Mouse (Mus musculus) hindbrain, embryonic 10.5 days (tissue): ENCODE data around the gene Ppm1a. TPM values are rescaled to one million over a fixed set of nuclear protein-coding genes. Genes with fewer than 3 reads are reported as not detected.
"Not testable (repeated sequence)": the region's sequence is repeated elsewhere in the genome, so short reads cannot be mapped to it uniquely, and the experiment has no call there.

Experiments
- DNase-seq: peaks from one replicate; pipeline ENCODE4 v3.0.0-alpha.2; 2017; ENCODE audit warnings: low spot score
- H3K27ac ChIP-seq: fragments of 300-500 bp; sonication (generic); 2 replicates; pipeline ENCODE4 v1.5.1; 2016; ENCODE audit warnings: mild to moderate bottlenecking, moderate library complexity
- H3K27me3 ChIP-seq: fragments of 300-500 bp; sonication (generic); 2 replicates; pipeline ENCODE4 v1.6.1; 2016; ENCODE audit warnings: mild to moderate bottlenecking; ENCODE audit not compliant: poor library complexity, insufficient read depth, severe bottlenecking
- H3K36me3 ChIP-seq: fragments of 300-500 bp; sonication (generic); 2 replicates; pipeline ENCODE4 v1.6.1; 2016; ENCODE audit warnings: mild to moderate bottlenecking, moderate library complexity
- H3K4me1 ChIP-seq: fragments of 300-500 bp; sonication (generic); replicated peaks from 2 replicates; pipeline ENCODE4 v1.6.1; 2016; ENCODE audit warnings: mild to moderate bottlenecking
- H3K4me3 ChIP-seq: fragments of 300-500 bp; sonication (generic); 2 replicates; pipeline ENCODE4 v1.5.1; 2016; ENCODE audit warnings: mild to moderate bottlenecking, moderate library complexity
- H3K9me3 ChIP-seq: fragments of 300-500 bp; sonication (generic); 2 replicates; pipeline ENCODE4 v1.6.1; 2016; ENCODE audit warnings: mild to moderate bottlenecking, moderate library complexity
- WGBS: fragments of 180-500 bp; shearing (Covaris S2); methylation state at CpG from one replicate; pipeline ENCODE4 v1.1.7; 2016; 5-methylcytosine and 5-hydroxymethylcytosine counted together
- polyA plus RNA-seq: library from polyadenylated mRNA; unstranded; fragments of >200 nt; fragmentation: Nextera tagmentation; extraction: Ambion mirVana; gene quantifications from 2 replicates; pipeline ENCODE4 v1.2.1, GENCODE M21; 2016

Ppm1a gene
- polyA plus RNA-seq, 1 experiment from 2014 or later, result 54.3 TPM

DNA sequence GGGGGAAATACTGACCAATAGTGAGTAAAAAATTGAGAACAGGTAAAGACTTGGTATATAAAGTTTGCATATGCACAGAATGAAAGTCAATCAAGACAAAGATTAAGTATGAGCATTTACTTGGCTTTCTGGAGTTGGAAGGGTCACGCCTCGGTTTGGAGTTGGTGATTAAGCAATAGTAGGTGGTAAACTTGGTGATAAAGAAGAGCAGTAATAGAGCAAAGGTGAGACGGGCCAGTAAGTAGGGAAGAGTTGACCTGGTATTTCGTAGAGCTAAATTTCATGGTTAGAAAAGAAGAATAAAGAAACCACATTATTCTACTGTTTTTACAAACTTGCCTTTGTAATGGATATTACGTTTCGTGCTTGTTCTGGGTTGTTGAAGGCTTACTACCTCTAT lies 10.6 kb downstream of the Ppm1a start:
- Histone ChIP-seq H3K9me3 (no peaks in the 10 kb centered on the region), H3K27me3 (no peaks in the 10 kb centered on the region), H3K36me3 (peaks cover 20% of the 10 kb centered on the region), H3K4me1 (peaks cover 9% of the 10 kb centered on the region), H3K27ac (no peak overlapping the region), H3K4me3 (no peak overlapping the region)
- DNase-seq, result no peak
- WGBS, result 91% methylated on average over 6 of the region's 6 CpGs

DNA sequence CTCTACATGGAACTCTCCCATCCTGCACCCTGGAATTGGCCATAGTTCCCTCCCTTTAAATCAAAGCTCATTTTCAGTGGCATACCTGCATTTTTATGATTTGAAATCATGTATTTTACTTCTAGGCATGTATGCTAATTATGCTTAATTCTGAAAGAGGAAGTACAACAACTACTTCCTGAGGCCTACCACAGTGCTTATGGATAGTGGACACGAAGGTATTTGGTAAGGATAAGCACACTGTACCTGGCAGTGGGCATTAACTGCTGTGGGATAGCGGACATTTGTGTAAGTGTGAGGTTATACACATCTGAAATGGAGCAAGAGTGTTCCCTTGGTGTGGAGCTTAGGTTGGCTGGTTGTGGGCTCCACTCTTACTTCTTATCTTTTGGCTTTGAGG lies 11.0 kb downstream of the Ppm1a start:
- Histone ChIP-seq H3K27ac (no peak overlapping the region), H3K27me3 (no peaks in the 10 kb centered on the region), H3K9me3 (no peaks in the 10 kb centered on the region), H3K36me3 (peaks cover 20% of the 10 kb centered on the region), H3K4me1 (peaks cover 5% of the 10 kb centered on the region), H3K4me3 (no peak overlapping the region)
- WGBS, result 88% methylated on average over 2 of the region's 2 CpGs
- no peak for DNase-seq

DNA sequence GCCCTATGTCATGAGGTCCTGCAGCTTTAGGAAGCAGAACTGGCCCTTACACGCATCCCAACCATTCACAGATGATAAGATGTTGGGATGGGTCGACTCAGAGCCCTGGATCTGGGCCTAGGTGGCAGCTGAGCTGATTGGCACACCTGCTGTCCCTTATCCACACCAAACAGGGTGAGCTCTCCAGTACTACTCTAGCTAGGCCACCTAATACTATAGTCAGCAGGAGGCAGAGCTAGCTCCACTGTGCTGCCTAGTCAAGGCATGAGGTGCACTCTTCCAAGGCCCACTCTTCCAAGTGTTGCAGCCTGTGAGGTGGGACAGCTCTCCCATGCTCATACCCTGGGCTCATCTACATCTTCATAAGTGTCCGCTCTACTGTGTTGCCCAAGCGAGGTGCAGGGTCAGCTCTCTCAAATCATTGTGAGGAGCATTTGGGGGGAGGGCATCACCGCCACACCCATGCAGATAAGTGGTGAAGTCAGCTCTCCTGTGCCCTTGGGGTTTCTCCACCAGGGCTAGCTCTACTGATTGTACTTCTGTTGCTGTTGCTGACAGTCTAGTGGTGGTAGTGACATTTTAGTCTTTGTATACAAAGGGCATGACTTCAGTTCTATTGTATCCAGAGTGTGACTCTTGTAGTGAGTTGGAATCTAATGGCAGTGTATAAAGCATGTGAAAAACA lies 12.4 kb downstream of the Ppm1a start:
- 93% methylated on average over 5 of the region's 5 CpGs for WGBS
- Histone ChIP-seq H3K27ac (no peak overlapping the region), H3K9me3 (no peaks in the 10 kb centered on the region), H3K4me3 (no peak overlapping the region), H3K4me1 (no peaks in the 10 kb centered on the region), H3K27me3 (no peaks in the 10 kb centered on the region), H3K36me3 (peaks cover 20% of the 10 kb centered on the region)
- no peak for DNase-seq

DNA sequence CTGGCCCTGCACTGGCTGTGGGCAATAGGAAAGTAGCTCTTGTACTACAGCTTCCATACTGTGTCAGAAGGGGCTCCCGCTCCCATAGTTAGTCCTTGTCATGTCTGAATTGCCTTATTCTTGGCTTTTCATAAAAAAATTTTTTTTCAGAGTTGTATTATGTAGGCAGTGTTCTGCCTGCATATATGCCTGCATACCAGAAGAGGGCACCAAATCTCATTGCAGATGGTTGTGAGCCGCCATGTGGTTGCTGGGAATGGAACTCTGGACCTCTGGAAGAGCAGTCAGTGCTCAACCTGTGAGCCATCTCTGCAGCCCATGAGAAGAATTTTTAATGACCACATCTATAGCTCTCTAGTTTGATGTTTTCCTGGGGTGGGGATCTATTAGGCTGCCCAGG lies 13.9 kb downstream of the Ppm1a start:
- DNase-seq, result no peak
- 94% methylated on average over 2 of the region's 2 CpGs for WGBS
- no peaks in the 10 kb centered on the region for H3K27me3 ChIP-seq
- no peak overlapping the region for H3K27ac ChIP-seq
- H3K36me3 ChIP-seq, result peaks cover 25% of the 10 kb centered on the region
- no peaks in the 10 kb centered on the region for H3K4me1 ChIP-seq
- no peak overlapping the region for H3K4me3 ChIP-seq
- no peaks in the 10 kb centered on the region for H3K9me3 ChIP-seq

DNA sequence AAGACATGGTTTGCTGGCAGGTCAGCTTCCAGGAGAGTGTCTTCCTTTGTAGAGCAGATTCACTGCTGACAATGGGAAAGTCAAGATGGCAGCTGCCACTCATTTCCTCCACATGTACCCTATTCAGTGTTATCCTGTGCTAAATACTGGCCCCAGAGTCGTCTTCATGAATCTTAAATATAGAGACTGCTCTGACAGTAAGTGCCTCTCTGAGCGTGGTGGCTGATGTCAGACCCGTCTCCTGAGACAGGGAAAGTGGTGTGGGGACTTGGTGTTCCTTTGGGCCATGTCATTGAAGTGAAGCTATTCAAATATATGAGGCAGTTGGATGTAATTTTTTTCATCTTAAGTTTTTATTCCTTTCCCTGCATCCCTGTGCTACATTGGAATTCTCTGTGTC lies 14.5 kb downstream of the Ppm1a start:
- 95% methylated on average over 3 of the region's 3 CpGs for WGBS
- no peaks in the 10 kb centered on the region for H3K9me3 ChIP-seq
- DNase-seq, result no peak

DNA sequence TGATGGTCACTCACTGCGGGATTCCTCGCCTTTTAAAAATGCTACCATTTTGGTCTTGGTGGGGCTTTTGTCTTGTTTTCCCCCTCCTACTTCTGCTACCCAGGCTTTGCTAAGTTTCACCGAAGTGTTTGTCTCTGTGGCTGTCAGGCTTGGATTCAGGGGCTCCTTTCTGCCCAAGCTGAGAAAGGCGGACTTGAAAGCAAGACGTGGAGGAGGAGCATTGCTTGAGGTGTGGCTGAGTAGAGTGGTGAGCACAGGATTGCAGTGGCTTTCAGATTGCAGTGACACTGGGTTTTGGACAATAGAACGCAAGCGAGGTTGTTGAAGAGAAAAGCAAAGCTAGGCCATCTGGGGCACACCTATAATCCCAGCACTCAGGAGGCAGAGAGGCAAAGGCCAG lies 16.7 kb downstream of the Ppm1a start:
- Histone ChIP-seq H3K27me3 (no peaks in the 10 kb centered on the region), H3K4me1 (no peaks in the 10 kb centered on the region), H3K9me3 (no peaks in the 10 kb centered on the region), H3K36me3 (peaks cover 29% of the 10 kb centered on the region), H3K4me3 (no peak overlapping the region), H3K27ac (no peak overlapping the region)
- no peak for DNase-seq
- WGBS, result 62% methylated on average over 7 of the region's 7 CpGs

More for the DNA sequence above, 14.5 kb downstream of the Ppm1a start:
- peaks cover 29% of the 10 kb centered on the region for H3K36me3 ChIP-seq
- H3K4me1 ChIP-seq, result no peaks in the 10 kb centered on the region
- H3K27me3 ChIP-seq, result no peaks in the 10 kb centered on the region
- H3K27ac ChIP-seq, result no peak overlapping the region
- H3K4me3 ChIP-seq, result no peak overlapping the region

DNA sequence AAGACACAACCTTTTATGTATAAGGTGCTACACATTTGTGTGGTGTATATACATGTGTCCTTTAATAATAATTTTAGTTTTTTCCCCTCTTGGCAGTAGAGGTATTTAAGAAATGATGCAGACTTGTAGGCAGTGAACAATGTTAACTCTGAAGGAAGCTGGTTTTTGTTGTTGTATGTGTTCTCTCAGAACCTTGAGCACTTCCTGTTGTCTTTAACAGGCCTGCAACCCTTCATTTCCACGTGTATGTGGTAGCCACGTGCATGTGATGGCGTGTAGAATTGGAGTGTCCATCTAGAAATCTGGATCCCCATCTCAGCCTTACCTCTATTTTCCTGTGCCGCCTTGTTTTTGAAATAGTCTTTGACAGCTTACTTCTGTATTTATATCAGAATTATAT lies 20.0 kb downstream of the Ppm1a start:
- Histone ChIP-seq H3K27ac (no peak overlapping the region), H3K27me3 (no peaks in the 10 kb centered on the region), H3K36me3 (0 out of 2 replicates have a peak, but pooled peaks cover 9% of the 10 kb centered on the region), H3K4me3 (no peak overlapping the region), H3K9me3 (no peaks in the 10 kb centered on the region), H3K4me1 (no peaks in the 10 kb centered on the region)
- WGBS, result 90% methylated on average over 4 of the region's 4 CpGs
- DNase-seq, result no peak

DNA sequence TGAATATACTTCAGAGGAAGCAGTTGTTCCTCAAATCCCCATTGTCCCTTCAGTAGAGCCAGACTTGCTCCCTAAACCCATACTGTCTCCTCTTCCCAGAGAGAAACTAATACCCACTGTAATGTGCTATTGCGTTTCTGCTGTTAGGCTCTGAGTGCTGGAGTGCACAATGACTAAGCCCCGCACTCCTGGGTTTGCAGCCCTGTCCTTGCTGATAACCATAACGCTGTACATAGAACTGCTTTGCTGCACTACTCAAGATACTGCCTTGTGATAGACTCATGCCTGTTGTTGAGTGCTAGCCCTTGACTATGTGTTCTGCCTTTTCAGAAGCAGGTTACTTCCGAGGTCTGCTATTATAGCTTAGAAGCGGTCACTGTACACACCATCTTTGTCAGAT lies 22.9 kb downstream of the Ppm1a start:
- H3K36me3 ChIP-seq, result peaks cover 30% of the 10 kb centered on the region
- 92% methylated on average over 5 of the region's 5 CpGs for WGBS
- no peaks in the 10 kb centered on the region for H3K27me3 ChIP-seq
- no peak overlapping the region for H3K27ac ChIP-seq
- DNase-seq, result no peak
- H3K4me3 ChIP-seq, result no peak overlapping the region
- no peaks in the 10 kb centered on the region for H3K9me3 ChIP-seq
- no peaks in the 10 kb centered on the region for H3K4me1 ChIP-seq

DNA sequence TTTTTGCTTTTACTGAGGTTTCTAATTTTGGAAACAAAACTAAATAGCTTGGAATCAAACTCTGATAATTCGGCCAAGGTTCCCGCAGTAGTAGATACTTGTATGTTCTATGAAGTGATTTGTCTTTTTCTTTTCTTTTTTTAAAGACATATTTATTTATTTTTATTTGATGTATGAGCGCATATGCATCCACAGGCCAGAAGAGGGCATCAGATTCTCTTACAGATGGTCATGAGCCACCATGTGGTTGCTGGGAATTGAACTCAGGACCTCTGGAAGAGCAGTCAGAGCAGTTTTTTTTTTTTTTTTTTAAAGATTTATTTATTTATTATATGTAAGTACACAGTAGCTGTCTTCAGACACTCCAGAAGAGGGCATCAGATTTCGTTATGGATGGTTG lies 25.5 kb downstream of the Ppm1a start:
- H3K36me3 ChIP-seq, result peaks cover 39% of the 10 kb centered on the region
- 96% methylated on average over 4 of the region's 4 CpGs for WGBS
- H3K27me3 ChIP-seq, H3K27ac ChIP-seq, H3K4me3 ChIP-seq, H3K9me3 ChIP-seq, H3K4me1 ChIP-seq, DNase-seq: not testable (repeated sequence)

DNA sequence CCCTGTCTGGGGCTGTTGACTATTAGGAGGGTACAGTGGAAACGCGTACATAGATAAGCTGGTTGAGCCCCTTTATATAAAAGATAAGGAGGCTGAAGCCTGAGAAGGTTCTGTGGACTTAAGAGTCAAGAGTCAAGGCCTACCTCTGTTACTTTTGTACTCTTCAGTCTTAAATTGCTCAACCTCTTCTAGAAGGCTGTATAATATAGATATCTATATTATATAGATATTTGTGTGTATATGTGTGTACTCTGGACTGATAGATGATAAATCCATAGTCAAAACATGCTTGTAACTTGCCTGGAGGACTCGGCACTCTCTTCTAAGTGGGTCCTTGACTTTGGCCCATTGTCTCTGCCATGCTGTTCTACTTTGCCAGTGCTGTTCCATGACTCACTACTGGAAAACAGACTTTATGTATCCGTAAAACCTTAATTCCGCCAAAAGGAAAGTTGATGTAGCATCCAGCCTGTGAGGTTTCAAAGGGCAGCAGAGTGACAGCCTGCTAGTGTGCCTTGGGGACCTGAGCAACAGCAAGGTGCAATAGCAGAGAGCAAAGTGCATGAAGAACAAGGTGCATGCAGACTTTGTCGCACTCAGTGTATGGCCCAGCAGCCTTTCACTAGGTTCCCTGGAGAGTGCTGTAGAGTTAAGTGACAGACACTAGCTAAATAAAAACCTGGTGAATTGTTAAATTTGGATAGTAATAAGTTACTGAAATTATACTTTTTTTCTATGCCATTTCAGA lies 28.1 kb downstream of the Ppm1a start:
- no peaks in the 10 kb centered on the region for H3K9me3 ChIP-seq
- H3K4me3 ChIP-seq, result no peak overlapping the region
- no peak overlapping the region for H3K27ac ChIP-seq
- H3K27me3 ChIP-seq, result no peaks in the 10 kb centered on the region
- no peaks in the 10 kb centered on the region for H3K4me1 ChIP-seq
- DNase-seq, result no peak
- peaks cover 44% of the 10 kb centered on the region for H3K36me3 ChIP-seq
- WGBS, result 93% methylated on average over 6 of the region's 6 CpGs

DNA sequence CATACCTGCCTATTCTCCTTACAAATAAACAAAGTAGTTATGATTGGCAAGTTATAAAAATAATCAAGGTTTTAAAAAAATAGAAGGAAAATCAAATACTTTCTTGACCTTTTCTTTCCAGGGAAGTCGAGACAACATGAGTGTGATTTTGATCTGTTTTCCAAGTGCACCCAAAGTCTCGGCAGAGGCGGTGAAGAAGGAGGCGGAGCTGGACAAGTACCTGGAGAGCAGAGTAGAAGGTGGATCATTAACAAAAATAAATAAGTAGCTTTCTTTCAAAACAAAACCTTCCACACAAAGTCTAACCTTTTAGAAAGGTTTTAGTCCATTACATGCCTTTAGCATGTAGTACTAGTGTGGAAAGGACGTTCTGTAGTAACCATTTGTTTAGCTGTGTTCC lies 29.3 kb downstream of the Ppm1a start:
- Histone ChIP-seq H3K9me3 (no peaks in the 10 kb centered on the region), H3K4me3 (no peak overlapping the region), H3K27ac (no peak overlapping the region), H3K4me1 (no peaks in the 10 kb centered on the region), H3K36me3 (peaks cover 50% of the 10 kb centered on the region), H3K27me3 (no peaks in the 10 kb centered on the region)
- no peak for DNase-seq
- 88% methylated on average over 5 of the region's 5 CpGs for WGBS

DNA sequence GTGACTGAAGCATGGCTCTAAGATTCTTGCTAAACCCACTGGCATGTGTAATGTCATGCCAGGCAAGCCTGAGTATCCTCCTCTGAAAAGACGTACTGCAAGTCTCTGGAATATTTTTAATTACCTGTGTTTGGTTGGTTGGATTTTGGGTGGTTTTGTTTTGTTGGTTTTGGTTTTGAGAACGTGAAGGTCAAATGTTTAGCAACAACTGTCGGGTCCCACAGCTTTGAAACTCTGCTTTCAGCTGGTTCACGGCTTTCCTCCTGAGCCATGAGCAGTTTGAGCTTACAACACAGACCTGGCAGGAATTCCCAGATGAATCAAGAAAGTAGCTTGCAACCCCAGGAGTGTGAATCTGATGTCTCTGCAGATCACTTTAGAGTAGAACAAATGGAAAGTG lies 29.7 kb downstream of the Ppm1a start:
- WGBS, result 89% methylated on average over 4 of the region's 4 CpGs
- Histone ChIP-seq H3K9me3 (no peaks in the 10 kb centered on the region), H3K4me1 (no peaks in the 10 kb centered on the region), H3K27me3 (no peaks in the 10 kb centered on the region), H3K4me3 (no peak overlapping the region), H3K27ac (no peak overlapping the region), H3K36me3 (peaks cover 52% of the 10 kb centered on the region)
- no peak for DNase-seq

DNA sequence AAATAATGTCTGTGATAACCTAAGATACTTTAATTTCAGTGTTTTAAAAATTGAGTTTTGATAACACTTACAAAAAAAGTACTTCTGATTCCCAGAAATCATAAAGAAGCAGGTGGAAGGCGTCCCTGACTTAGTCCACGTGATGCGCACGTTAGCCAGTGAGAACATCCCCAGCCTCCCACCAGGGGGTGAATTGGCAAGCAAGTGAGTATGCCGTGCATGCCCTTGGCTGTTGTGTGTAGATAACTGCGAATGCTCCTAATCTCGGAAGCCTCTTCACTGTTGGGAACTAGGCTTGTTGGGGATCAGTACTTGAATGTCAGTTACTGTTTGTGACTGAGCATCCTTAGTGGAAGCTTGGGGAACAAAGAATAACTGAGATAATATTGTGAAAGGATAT lies 33.3 kb downstream of the Ppm1a start:
- no peak for DNase-seq
- Histone ChIP-seq H3K36me3 (peaks cover 62% of the 10 kb centered on the region), H3K4me1 (no peaks in the 10 kb centered on the region), H3K27me3 (no peaks in the 10 kb centered on the region), H3K9me3 (no peaks in the 10 kb centered on the region), H3K4me3 (no peak overlapping the region), H3K27ac (no peak overlapping the region)
- WGBS, result 74% methylated on average over 7 of the region's 7 CpGs
